Mouse (Mus musculus) heart, postnatal 0 days (tissue): ENCODE data around the gene Spsb1.

ENCODE experiments used
- CTCF ChIP-seq: IDR thresholded peaks from 2 replicates; pipeline ENCODE4 v1.5.1; 2016; ENCODE audit warnings: antibody characterized with exemption, control low read depth, low read depth
- EP300 ChIP-seq: IDR thresholded peaks from 2 replicates; pipeline ENCODE4 v1.6.1; 2016; ENCODE audit warnings: antibody characterized with exemption, low read depth

DNA sequence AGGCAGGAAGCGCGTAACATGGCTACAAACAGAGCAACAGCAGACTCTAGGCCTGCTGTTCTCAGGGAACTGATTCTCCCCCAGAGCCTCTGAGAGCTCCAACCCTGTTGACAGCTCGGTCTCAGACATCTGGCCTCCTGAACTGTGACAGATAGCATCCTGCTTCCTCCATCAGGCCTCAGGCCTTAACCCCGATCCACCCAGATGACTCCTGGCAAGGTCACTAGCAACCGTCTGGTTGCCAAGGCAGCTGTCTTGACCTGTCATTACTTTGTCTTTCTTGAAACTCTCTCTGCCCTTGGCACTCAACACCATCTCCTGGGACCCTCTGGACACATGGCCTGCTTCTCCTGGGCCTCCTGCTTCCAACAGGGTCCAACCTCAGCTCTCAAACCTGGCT lies 51.8 kb downstream of the Spsb1 start:
- TF ChIP-seq CTCF (no peak), EP300 (no peak)
